Mouse (Mus musculus) layer of hippocampus, postnatal 14 days (tissue): Measurements from ENCODE around the gene Gm21637. TPM values are rescaled to one million over a fixed set of nuclear protein-coding genes. Genes with fewer than 3 reads are reported as not detected.
"Not testable (repeated sequence)": the region's sequence is repeated elsewhere in the genome, so short reads cannot be mapped to it uniquely, and the experiment has no call there.

ENCODE experiments used
- DNase-seq, 2 experiments: peaks; one replicate each; pipeline ENCODE4 v3.0.0; 2021 to 2022; ENCODE audit warnings: low spot score in 2 of 2, mixed read lengths in 1 of 2
- long read RNA-seq, 2 experiments: library from polyadenylated mRNA; stranded (forward); transcript quantifications; one replicate each; pipeline ENCODE4 v2.0.0; 2021
- total RNA-seq, 2 experiments: library from RNA; stranded (reverse); gene quantifications; 2 replicates each; pipeline ENCODE4 v1.2.3; 2021

Gm21637 gene
- total RNA-seq: not detected
- long read RNA-seq, experiment 1: 0 reads
- long read RNA-seq, experiment 2: 0 reads

DNA sequence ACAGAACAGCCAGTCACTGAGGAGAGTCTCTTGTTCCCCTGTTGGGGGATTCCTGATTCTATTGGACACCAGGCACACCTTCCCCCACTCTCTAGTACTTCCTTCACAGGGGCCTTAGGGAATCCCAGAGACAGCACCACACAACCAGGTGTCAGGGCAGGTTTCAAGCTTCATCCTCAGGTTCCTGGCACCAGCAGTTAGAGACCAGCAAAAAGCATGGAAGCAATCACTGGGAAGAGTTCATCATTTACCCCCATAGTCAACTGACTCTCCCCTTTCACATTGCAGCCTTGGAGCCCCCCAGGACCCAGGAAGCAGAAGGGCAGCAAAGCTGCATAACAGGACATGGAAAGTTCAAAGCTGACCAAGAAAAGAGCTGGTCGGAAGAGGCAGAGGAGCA, at the start of gene Gm21637:
Gm21637 (plus strand) TSS at position 301 of the 400 bp plus-strand sequence.
- not testable (repeated sequence) for DNase-seq

Other genes with a start within 250 kb of the Gm21637 start
- gene Btbd35f25, start 244.9 kb upstream of the Gm21637 start, total RNA-seq: not detected
- not detected for gene Btbd35f22, start 85.8 kb downstream of the Gm21637 start, total RNA-seq